Mouse (Mus musculus) MN1 (cell line): Measurements from ENCODE around the gene Slit3.

Source experiments
- DNase-seq: peaks from one replicate; pipeline ENCODE4 v3.0.0-alpha.2; 2016; ENCODE audit warnings: low spot score

The Slit3 gene

DNA sequence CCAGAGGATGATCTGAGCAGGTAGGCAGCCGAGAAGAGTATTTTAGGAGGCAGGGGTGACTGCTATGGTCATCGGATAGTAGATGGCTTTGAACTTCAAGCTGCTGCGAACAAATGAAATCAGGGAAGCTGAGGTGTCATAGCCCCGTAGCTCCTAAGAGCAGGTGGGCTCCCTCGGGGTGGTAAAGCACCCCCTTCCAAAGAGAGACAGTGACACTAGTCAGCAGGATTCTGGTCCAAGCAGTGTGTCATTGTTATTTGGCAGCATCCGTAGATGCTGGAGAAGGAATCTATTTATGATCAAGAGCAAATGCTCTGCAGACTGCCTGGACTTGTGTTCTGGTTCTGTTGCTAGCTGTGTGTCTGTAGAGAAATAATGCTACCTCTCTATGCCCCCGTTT is 154.3 kb downstream of the Slit3 start:
- DNase-seq, result no peak

DNA sequence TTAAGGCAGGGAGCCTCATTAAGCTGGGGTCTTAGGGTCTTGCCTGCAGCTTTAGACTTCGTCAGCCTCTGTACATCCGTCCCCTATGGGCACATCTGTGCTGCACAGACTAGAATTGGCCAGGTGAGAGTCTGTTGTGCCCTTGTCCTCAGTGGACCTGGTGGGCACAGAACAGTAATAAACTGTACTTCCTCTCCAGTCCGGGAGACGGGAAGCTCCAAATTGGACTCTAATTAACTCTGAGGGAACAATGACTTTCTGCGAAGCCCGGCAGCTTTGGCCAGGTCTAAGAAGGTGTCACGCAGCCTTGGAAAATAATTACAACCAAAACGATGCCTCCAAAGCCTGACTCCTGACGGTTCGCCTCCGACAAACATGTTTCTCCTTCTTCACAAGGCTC is 155.0 kb downstream of the Slit3 start:
- no peak for DNase-seq

DNA sequence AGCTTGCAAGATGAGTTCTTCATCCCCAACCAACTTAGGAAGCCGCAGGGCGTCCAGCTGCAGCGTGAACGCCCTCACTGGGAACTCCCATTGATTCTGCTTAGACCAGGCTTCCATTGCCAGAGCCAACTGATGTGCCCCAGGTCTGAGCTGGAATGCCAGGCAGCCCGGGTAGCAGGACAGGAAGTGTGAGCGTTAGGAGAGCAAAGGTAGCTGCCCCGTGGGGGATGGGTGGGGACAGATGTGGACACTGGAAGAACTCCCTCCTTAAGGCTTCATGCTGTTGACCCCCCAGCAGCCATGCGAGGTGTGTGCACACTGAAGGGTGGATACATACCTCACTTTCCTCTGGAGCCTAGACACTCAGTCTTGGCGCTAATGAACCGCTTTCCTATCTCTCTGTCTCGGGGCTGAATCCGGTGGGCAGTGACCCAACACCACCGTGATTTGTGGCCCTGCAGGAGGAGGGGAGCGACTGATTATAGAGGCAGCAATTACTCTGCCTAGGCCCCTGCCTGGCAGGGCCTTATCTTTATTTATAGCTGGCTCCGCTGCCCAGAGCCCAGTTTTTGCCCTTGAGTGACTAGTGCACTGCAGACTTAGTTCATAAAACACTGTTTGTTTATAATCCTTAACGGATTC is 157.2 kb downstream of the Slit3 start:
- peak; percentile 36 for DNase-seq

DNA sequence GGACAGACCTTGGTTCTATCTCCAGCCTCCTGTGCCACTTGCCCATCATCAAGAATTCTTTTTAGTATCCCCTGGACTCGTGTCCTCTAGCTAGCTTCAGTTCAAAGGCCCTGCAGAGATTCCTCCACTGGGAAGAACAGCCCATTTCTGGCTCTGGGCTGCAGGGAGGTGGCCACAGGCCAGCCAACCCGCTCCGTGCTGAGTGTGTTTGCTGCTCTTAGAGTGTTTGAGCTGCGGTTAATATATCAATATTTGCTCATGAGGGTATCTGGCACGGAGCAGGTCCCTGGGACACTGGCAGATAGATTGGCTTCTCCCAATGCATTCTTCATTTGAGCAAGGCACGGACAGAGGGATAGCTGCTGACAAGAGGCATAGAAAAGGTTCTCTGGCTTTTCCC is 159.8 kb downstream of the Slit3 start:
- DNase-seq, result no peak

DNA sequence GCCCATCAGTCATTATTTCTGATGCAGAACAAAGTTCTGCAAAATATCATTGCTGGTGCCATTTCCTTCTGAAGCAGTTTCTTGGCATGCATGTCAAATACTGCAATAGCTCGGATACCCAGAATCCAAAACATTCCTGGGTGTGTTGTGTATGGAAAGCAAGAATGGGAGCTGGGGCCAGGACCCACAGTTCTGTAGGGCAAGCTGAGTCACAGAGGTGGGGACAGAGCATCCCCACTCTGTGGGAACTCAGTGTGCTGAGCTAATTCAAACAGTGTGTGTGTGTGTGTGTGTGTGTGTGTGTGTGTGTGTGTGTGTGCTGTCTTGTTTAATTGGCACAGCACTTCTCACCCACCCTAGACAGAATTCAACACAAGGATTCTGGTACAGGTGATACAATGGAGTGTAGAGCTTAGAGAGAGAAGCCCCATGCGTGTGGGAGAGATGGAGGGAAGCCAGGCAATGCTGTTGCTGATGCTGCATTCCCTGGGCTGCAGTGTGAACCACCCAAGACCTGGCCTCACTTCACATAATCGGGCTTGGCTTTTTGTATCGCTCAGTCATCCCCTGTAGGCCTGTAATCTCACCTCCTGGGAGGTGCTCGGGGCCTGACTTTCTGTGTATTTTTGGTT is 161.1 kb downstream of the Slit3 start:
- no peak for DNase-seq

DNA sequence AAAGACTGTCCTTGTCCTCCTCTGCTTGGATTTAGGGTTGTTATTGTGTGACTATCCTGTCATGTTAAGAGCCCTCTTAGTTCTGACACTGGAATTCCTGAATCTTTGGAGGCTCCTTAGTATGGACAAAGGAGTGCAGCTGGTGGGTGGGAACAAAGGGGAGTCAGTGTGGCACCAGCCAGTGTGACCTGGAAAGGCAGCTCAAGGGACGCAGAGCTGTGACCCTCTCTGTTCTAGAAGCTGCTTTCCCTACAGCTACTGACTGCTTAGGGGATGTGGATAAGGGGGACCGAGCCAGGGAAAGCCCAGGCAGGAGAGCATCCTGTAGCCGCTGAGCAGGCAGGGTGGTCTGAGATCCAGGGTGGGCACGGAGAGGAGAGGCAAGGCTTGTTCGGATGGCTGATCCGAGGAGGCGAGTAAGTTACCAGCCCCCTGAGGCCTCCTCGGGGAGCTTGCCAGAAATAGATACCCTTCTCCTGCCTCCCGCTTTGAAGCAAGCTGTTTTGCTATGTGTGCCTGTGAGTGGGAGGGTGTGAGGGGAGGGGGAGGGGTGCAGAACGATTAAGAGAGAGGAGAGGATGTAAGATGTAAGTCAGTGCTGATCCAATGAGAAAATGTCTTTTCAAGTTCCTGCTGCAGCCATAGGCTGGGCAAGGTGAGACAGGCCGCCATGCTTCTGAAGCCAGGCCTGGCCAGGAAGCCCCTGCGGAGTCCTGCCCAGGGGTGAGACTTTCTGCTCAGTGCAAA is 162.0 kb downstream of the Slit3 start:
- DNase-seq, result no peak

DNA sequence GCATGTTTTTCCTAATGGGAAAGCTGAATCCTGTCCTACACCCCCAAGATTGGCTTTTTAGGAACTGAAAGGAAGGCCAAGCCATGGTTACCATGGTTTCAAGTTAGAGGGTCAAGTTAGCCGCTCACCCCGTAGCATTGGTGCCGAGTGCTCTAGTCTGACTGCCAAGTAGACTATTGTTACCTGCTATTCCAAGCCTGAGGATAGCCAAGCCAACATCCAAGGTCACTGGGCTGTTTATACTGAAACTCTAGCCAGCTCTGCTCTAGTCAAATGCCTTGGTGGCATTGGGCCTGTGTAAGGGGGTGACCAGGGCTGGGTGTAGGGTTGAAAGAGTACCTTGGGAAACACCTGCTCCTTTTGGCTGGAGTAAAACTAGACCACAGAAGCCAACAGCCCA is 162.7 kb downstream of the Slit3 start:
- DNase-seq, result no peak

DNA sequence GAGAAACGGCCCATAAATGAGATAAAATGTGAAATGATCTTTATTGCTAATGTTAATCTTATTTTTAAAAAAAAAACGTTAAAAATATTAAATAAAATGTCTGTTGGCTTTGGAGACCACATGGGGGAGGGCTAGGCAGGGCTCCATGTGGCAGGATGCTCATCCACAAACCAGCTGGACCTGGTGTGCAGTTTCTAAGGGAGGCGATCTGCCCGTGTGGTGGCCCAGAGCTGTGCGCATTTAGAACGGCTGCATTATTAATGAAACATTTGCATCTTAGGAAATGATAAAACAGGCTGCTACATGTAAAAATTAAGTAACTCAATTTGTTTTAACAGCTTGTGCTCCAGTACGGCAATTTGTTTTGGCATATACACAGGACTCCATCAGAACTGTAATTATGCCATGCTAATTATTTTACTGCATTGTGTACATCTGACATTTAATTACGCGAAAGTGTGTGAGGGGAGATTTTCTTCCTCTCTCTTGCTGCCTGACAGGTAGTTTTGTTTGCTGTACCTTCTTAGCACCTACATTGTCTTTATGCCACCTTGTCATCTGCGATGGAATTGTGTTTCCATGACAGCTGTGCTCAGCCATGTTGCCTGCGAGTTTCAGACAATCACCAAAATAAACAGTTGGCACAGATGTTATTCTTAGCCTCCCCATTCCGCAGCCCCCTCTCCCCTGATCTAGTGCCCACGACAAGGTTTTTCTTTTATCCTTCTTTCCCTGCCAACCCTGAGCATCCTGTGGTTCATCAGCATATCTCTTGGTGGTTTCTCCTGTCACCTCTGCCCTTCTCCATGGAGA is 165.8 kb downstream of the Slit3 start:
- no peak for DNase-seq

DNA sequence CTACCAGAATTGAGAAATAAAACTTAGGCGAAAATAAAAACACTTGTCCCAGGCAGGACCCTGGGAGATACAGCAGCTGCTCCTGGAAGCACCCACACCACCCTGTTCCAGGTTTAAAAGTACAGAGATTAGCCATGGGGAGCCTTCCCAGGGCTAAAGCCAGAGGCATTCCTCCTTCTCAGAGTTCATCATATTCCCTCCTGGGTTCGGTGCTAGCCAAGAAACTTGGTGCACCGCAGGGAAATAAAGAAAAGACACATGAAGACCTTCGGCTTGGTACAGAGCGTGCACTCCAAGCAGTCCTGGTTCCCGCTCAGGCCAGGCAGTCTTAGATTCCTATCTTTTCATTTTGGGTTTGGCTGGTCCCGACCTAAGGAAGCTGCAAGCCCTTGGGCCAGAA is 167.0 kb downstream of the Slit3 start:
- no peak for DNase-seq

DNA sequence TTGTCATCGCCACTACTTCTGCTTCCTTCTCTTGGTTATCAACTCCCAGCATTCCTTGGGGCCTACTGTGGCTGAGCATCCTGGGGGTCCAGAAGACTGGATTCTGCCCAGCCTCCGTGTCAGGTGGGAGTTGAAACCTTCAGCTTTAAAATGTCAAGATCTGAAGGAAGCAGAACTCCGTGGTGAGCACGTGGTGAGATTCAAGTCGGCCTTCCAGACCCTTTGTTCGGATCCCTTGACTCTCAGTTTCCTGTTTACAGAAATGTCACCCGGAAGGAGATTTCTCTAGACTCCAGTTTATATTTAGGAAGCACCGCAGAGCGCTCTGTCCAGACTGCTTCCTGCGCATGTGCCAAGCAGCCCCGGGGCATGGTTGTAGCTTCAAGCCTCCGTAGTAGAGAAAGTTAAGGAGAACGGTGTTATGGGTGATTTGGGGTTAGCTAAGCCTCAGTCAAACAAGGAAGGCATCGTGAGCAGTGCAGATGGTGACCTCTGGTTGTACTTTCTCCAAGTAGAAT is 167.8 kb downstream of the Slit3 start:
- DNase-seq, result no peak

DNA sequence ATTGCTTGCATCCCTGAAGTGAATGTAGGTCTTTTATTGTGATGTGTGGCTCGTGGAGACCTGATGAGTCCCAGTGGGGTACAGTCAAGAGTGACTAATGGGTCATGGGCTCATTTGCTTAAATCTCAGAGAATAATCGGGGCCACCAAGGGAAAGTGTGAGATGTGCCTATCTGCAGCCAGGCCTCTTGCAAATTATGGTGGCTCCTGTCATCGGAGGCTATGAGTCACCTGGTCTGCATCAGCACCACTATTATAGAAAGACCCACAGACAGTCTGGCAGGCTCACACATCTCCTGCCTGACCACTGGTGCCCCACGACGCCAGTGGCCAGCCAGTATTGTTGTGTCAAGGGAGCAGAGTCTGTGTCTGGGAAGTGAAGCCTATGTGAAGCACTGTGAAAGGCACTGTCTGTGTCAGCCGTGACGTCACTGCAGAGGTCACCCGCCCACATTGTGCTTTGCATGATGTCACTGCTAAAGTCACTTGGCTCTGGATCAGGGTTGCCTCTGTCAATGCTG is 171.3 kb downstream of the Slit3 start:
- no peak for DNase-seq

DNA sequence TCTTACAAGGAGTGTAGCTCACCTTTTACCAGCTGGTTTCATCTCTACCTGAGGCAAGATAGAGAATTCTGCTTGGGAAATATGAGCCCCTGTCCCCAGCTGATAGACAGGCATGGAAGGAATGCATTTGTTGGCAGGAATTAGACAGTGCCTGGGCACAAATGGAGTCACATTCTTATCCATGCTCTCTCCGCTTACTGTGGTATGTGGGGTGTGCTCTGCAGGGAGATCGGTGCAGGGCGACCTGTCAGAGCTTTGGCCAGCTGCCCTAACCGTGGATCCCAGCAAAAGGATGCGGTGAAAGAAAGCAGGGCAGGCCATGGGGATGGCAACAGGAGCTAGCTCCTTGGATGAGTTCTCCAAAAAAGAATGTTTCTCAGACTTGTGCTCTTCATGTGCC is 172.2 kb downstream of the Slit3 start:
- DNase-seq, result no peak

DNA sequence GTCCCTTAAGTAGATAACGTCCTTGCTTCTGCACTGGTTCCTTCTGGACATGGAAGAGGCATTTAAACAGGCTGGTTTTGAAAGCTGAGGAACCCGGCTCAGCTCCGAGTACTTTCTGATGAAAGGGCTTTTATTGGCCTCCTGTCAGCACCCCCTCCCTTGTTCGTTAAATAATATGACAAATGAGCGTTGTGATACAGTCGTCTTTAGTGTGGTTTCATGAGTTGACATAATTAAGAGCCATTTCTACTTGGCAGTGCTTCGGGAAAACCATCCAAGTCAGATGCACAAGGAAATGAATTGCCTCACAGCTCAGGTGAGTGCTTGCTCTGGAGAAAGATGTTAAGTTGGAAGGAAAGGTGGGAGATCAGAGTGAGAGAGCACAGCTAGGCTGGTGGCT is 173.6 kb downstream of the Slit3 start:
- DNase-seq, result no peak

DNA sequence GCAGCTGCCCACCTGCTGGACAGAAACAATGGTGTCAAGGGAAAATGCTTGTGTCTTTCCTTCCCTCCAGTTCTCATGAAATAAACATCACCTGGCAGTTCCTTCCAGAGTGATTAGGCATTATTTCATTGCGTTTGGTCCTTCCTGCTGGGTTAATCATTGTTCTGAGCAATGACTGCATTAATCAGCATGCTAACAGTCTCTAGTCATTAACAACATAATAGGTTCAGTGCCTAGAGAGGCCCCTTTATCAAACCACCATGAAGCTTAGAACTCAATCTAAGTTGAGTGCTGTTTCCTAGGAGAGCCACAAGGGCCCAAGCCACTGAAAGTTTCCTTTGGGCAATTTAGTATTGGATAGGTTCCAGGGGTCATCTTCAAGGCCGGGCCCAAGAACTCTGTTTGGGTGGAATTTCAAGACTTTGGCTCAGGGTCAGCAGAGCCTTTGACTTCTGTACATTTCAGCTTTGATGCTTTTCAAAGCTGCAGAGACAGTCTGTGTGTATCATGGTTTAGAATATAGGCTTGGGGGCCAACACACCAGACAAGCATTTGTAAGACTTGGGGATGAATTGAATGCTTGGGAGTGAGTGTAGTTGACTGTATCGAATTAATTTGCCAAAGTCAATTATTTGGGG is 174.3 kb downstream of the Slit3 start:
- DNase-seq, result no peak

DNA sequence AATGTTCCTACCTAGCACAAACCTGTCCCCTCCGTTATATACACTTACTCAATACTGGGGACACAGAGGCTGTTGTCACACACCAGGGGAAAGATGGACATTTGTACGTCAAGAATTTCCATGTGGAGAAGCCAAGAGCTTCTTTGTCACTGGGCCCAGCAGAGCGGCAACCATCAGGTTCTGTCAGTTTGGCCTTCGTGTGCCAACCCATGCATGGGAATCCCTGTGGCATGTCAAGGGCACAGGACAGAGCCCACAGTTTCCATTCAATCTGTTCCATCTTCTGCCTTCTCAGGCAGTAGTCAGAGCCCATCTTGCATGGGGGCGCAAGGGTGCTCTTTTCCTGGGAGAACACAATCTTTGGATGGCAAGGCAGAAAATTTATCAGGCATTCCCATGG is 175.8 kb downstream of the Slit3 start:
- DNase-seq, result no peak

DNA sequence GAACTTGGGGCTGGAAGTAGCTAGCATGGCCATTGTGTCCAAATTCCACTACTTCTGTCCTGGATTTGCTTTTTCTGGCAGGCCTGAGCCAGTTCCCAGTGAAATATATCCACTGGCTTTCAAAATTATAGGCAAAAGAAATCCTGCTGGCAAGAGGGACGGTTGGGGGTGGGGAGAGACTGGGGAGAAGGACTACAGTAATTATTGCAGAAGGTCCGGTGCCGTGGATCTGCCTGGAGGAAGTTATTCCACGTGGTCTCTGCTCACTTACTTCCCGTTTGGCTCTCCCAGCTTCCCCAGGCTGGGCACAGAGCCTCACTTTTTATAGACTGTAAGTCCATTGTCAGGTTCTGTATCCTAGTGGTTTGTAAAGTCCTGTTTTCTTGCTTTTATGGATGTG is 176.3 kb downstream of the Slit3 start:
- DNase-seq, result no peak

DNA sequence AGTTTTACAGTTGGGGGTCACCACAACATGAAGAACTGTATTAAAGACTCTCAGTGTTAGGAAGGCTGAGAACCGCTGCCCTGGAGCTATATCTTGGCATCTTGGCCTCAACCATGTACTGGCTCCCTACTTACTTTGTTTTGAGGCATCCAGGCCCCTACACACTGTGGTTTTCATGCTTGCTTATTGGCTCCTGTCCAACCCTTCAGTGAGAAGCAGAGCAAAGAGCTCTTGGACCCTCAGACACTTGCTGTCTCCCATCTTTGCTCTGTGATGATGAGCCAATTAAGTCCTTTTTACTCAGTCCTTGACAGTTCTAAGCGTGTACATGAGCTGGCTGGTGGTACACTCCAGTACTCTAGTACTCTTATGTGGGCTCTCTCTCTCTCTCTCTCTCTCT is 177.5 kb downstream of the Slit3 start:
- DNase-seq, result no peak

DNA sequence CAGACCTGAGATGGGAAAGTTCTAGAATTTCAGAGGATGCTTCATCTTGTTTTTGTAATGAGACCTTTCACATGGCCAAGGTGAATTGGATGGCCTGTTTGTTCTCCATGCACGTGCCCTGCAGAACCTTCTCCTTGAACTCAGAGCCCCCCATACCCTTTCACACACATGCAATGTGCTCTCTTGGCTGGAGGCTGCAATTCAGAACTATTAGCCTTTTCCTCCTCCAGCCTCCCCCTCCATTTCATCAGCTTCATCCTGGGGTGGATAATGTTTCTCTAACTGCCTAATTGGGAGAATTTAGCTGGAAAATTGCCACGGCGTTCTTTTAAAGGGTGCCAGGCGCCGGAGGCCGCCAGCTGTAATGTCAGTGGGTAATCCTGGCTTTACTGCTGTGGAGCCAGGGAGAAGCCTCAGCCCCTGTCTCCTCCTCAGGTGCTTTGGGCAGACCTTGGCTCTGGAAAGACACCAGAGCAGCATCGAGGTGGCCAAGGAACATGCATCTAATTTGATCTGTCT is 178.9 kb downstream of the Slit3 start:
- no peak for DNase-seq

DNA sequence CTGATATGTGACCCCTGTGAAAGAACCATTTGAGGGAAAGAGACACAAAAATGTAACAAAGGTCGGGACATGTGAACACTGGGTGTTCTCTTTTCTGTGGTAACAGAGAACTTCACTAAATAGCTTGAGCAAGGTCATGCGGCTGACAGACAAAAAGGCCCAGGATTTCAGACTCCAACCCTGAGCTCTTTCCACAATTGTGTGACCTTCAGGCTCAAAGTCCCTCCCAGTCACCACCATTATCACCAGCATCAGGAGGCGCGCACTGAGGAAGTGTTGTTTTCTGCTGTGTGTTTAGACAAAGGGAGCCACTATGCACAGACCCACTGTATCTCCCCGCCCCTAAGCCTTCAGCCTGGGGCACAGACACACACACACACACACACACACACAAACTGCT is 181.2 kb downstream of the Slit3 start:
- DNase-seq, result no peak

DNA sequence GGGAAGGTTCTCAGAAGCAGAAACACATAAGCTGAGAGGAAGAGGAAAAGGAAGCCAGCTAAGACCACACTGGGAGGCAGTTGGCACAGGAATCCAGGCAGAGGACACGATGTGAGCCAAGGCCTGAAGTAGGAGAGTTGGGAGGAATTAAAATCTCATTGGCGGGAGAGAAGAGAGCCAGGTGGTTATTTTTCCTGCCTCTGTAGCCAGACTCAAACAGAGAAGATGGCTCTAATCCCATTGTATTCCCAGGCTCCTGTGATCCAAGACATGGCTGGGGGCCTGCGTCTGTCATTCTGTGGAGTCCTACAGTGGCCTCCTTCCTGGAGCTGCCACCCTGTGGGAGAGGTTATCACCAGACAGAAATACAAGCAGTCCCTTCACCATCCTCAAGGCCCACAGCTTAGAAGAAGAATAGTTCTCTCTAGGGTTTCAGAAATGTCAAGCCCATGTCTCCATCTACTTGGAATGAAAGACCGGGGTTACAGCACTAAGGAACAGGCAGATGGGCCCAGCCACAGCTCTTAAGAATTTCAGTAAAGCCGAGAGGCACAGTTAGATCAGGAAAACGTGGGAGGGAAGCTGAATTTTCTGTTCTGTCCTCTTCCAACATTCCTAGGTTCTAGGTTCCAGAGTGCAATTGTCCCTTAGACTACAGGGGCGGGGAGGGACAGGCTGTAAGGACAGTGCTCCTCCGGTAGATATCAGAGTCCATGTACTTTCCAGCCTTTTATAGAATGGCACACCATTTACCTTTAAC is 183.4 kb downstream of the Slit3 start:
- no peak for DNase-seq

DNA sequence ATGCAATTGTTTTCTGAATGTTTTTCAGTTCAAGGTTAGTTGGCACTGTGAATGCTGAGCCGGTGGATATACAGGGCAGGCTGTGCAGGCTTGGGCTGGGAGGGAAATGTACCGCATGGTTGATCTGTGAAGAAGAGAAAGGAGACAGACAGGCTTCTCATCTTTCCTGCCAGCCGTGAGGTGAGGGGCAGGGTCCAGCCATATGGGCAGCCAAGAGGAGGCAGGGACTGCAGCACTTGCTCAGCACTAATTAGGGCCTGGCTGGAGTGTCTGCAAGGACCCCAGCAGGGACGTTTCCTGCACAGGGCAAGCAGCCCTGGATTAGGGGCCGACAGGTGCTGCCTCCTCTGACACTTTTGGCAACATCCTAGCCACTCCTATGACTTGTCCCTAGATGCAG is 184.1 kb downstream of the Slit3 start:
- DNase-seq, result no peak
